Mouse (Mus musculus): ENCODE data around the gene Ttc23. TPM values are rescaled to one million over a fixed set of nuclear protein-coding genes. Genes with fewer than 3 reads are reported as not detected.

Gene Ttc23
- total and polyA plus RNA-seq, 3 experiments = 0.42 to 4.8 TPM; not detected in 1

DNA sequence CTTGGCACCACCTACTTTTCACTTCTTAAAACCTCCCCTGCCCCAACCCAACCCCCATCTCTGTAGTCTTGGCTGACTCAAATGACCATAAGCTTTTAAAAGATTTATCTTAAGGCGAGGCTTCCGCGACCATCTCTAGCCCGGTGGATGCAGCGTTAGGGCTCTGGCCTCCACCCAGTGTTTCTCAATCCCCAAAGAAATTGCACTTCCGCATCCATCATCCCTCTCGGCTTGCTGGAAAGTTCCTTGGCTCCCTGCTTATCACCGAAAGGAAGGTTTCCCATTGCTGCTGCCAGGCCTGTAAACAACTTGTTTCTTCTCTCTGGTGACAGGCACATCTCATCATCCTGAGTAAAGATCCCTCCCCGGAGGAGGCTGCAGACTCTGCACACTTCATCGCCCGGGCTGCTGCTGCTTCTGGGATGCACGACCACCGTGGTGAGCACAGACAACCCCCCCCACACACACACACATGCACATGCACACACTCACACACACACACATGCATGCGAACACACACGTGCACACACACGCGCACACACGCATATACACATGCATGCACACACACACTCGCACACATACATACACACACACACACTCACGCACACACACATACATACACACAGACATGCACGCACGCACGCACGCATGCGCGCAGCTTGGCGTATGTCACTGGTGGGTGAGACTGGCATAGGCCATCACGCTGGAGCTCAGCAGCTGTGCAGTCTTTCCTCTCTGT, 50.9 kb downstream of the Ttc23 start:
- H3K9me3 ChIP-seq (replicated peaks; ENCODE audit: insufficient read depth, low read length) = no peaks in the 10 kb centered on the region
- H3K9ac ChIP-seq (ENCODE audit: control insufficient read depth, low read depth, low read length, poor library complexity, severe bottlenecking) = no peak overlapping the region
- no peaks in the 10 kb centered on the region for H3K79me2 ChIP-seq (ENCODE audit: control insufficient read depth, insufficient read depth, low read length, poor library complexity)
- TF ChIP-seq MEF2A (IDR thresholded peaks at IDR 0.05; ENCODE audit: extremely low read depth, insufficient replicate concordance, low read depth, low read length, poor library complexity, severe bottlenecking) = no peak
- no peak for TF ChIP-seq ZNF384 (IDR thresholded peaks at IDR 0.05; ENCODE audit: low read depth, low read length)
- no peak for TF ChIP-seq ZMIZ1 (IDR thresholded peaks at IDR 0.05; ENCODE audit: low read depth, low read length)
- TF ChIP-seq USF1 (IDR thresholded peaks at IDR 0.05; ENCODE audit: low read depth, low read length) = no peak
- no peak for TF ChIP-seq HCFC1 (IDR thresholded peaks at IDR 0.05; ENCODE audit: low read depth, low read length)
- TF ChIP-seq KAT2A (conservative IDR thresholded peaks at IDR 0.05; ENCODE audit: low read depth, low read length) = no peak
- no peak for TF ChIP-seq RCOR1 (IDR thresholded peaks at IDR 0.05; ENCODE audit: low read depth, low read length)
- no peak overlapping the region for H3K27ac ChIP-seq (ENCODE audit: control insufficient read depth, low read depth, low read length)
- no peaks in the 10 kb centered on the region for H3K27me3 ChIP-seq (ENCODE audit: control insufficient read depth in 1 of 2, insufficient read depth in 2 of 2, low read length in 2 of 2)
- H3K36me3 ChIP-seq (ENCODE audit: control insufficient read depth in 1 of 2, insufficient read depth in 2 of 2, low read length in 2 of 2) = no peaks in the 10 kb centered on the region
- H3K4me3 ChIP-seq (ENCODE audit: control insufficient read depth in 1 of 2, insufficient read depth in 1 of 2, low read depth in 2 of 2, low read length in 2 of 2) = no peak overlapping the region
- H3K4me1 ChIP-seq (ENCODE audit: control insufficient read depth in 1 of 2, insufficient read depth in 2 of 2, low read length in 2 of 2) = no peaks in the 10 kb centered on the region
- DNase-seq (ENCODE audit: low read depth, low spot score) = no peak

DNA sequence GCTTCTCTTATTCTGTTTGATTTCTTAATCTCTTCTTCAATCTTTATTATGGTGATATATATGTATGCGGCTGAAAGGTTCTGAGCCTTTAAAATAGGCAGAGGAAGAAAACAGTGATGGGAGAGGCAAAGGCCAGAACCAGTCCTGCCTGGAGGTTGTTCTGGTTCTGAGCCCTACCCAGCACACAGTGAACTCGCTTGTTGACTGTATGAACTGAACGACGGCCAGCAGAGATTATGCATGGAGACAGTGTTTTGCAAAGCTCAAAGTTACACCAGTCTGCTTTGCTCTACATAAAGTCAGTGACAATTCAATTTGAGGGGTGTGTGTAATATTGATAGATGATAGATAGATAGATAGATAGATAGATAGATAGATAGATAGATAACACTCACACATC, 52.1 kb downstream of the Ttc23 start:
- H3K9me3 ChIP-seq (replicated peaks; ENCODE audit: insufficient read depth, low read length) = no peaks in the 10 kb centered on the region
- no peak overlapping the region for H3K27ac ChIP-seq (ENCODE audit: control insufficient read depth, low read depth, low read length)
- no peaks in the 10 kb centered on the region for H3K4me1 ChIP-seq (ENCODE audit: control insufficient read depth in 1 of 2, insufficient read depth in 2 of 2, low read length in 2 of 2)
- no peak for TF ChIP-seq MAZ (IDR thresholded peaks at IDR 0.05; ENCODE audit: low read depth, low read length)
- no peak overlapping the region for H3K9ac ChIP-seq (ENCODE audit: control insufficient read depth, low read depth, low read length, poor library complexity, severe bottlenecking)
- no peaks in the 10 kb centered on the region for H3K27me3 ChIP-seq (ENCODE audit: control insufficient read depth in 1 of 2, insufficient read depth in 2 of 2, low read length in 2 of 2)
- no peak overlapping the region for H3K4me3 ChIP-seq (ENCODE audit: control insufficient read depth in 1 of 2, insufficient read depth in 1 of 2, low read depth in 2 of 2, low read length in 2 of 2)
- no peaks in the 10 kb centered on the region for H3K79me2 ChIP-seq (ENCODE audit: control insufficient read depth, insufficient read depth, low read length, poor library complexity)
- no peaks in the 10 kb centered on the region for H3K36me3 ChIP-seq (ENCODE audit: control insufficient read depth in 1 of 2, insufficient read depth in 2 of 2, low read length in 2 of 2)
- no peak for DNase-seq (ENCODE audit: low read depth, low spot score)

DNA sequence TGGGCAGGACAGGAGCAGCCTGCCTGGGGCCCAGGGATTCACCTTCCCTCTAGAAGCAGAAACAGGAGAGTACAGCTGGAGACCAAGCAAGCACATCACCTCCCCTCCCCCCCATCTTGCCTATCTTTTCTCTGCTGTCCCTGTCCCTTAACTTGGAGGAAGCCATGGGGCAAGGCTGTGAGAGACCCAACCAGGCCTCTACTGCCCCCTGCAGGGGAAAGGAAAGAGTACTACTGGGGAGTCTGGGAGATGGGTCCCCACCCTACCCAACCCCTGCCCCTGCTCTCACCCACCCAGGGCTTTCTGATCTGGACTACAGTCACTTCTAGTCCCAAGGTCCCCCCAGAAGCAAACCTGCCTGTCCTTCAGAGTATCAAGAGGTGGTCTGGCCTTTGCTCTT, 53.6 kb downstream of the Ttc23 start:
- no peaks in the 10 kb centered on the region for H3K4me1 ChIP-seq (ENCODE audit: control insufficient read depth in 1 of 2, insufficient read depth in 2 of 2, low read length in 2 of 2)
- H3K4me3 ChIP-seq (ENCODE audit: control insufficient read depth in 1 of 2, insufficient read depth in 1 of 2, low read depth in 2 of 2, low read length in 2 of 2) = no peak overlapping the region
- H3K9ac ChIP-seq (ENCODE audit: control insufficient read depth, low read depth, low read length, poor library complexity, severe bottlenecking) = no peak overlapping the region
- no peak overlapping the region for H3K27ac ChIP-seq (ENCODE audit: control insufficient read depth, low read depth, low read length)
- H3K79me2 ChIP-seq (ENCODE audit: control insufficient read depth, insufficient read depth, low read length, poor library complexity) = no peaks in the 10 kb centered on the region
- no peaks in the 10 kb centered on the region for H3K27me3 ChIP-seq (ENCODE audit: control insufficient read depth in 1 of 2, insufficient read depth in 2 of 2, low read length in 2 of 2)
- no peaks in the 10 kb centered on the region for H3K36me3 ChIP-seq (ENCODE audit: control insufficient read depth in 1 of 2, insufficient read depth in 2 of 2, low read length in 2 of 2)
- DNase-seq (ENCODE audit: low read depth, low spot score) = peak; percentile 12
- H3K9me3 ChIP-seq (replicated peaks; ENCODE audit: insufficient read depth, low read length) = no peaks in the 10 kb centered on the region
- TF ChIP-seq TBP (IDR thresholded peaks at IDR 0.05; ENCODE audit: low read depth, low read length) = no peak
- TF ChIP-seq SMC3 (IDR thresholded peaks at IDR 0.05; ENCODE audit: low read depth, low read length) = 0 out of 2 replicates have a peak, but pooled peaks have one; percentile 7
- peak; percentile 19 to 47 (median 46); a peak in 5 of 6 replicates for TF ChIP-seq CTCF (IDR thresholded peaks at IDR 0.05 in 2 of 3, conservative IDR thresholded peaks at IDR 0.05 in 1 of 3; ENCODE audit: control insufficient read depth in 1 of 3, insufficient read depth in 1 of 3, low read depth in 2 of 3, low read length in 3 of 3, poor library complexity in 1 of 3, severe bottlenecking in 1 of 3)
